Mouse (Mus musculus): Measurements from ENCODE around the gene Rgs7. TPM values are rescaled to one million over a fixed set of nuclear protein-coding genes. Genes with fewer than 3 reads are reported as not detected.

The Rgs7 gene
- total RNA-seq, 2 experiments from 2014 or later: 104 to 110 TPM

DNA sequence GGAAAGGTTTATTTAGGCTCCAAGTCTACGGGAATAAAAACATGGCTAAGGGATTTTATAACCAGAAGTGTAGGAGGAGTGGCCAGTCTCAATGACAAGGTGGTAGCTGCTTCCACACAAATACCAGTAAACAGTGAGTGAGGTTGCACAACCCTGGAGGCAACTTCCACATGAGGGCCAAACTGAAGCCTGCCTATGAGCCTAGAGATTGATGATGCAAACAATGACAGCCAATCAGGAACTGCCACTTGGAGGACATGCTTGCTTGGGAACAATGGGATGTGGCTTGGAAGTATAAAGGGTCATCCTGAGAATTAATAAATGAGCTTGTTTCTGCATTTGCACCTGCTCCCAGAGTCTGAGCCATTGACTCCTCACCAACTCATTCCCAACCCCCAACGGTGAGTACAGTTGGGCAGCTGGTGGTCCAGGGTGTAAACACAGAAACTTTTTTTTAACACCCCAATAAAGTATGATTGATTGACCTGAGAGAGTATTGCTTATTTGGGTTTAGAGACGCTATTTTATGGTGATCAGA, 162.3 kb downstream of the Rgs7 start:
- intact Hi-C loops (cut with DNase I): no loop called here
- no peak for DNase-seq (ENCODE audit: extremely low spot score in 1 of 2, low spot score in 2 of 2)

DNA sequence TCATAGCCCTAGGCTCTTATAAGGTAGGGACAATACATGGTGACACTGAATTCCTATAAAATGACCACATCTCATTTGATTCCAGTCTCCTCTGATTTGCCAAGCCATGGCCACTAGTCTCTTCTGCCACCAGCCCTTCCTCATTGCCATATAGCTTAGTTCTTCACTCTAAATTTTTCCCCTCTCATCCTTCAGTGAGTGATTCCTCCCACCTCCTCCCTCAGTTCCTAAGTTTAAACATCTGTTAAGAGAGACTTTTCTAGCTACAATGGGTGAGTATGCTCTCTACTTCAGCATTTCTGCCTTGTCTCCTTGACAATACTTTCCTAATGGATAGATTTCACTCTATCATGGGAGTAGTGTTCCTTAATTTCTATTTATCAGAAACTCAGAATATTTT, 169.5 kb downstream of the Rgs7 start:
- intact Hi-C loops (cut with DNase I): no loop called here
- no peak for DNase-seq (ENCODE audit: extremely low spot score in 1 of 2, low spot score in 2 of 2)

DNA sequence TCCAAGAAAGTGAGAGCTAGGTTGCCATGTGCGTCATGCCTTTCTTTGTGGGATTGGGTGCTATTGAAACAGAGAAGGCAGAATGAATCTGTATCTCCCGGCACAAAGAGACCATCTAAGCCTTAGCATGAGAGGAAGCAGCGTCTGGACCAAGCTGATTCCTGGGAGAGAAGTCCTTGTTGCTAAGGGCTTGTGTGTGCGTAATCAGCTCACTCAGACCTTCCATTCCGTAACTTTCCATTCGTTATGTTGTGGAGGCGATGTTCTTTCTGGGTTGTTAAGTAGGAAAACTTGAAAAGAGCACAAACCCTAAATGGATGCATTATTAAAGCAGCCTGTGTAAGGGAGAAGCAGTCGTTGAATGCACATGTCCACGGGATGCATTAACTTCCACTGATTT, 173.1 kb downstream of the Rgs7 start:
- intact Hi-C loops (cut with DNase I): no loop called here
- DNase-seq (ENCODE audit: extremely low spot score in 1 of 2, low spot score in 2 of 2): no peak

DNA sequence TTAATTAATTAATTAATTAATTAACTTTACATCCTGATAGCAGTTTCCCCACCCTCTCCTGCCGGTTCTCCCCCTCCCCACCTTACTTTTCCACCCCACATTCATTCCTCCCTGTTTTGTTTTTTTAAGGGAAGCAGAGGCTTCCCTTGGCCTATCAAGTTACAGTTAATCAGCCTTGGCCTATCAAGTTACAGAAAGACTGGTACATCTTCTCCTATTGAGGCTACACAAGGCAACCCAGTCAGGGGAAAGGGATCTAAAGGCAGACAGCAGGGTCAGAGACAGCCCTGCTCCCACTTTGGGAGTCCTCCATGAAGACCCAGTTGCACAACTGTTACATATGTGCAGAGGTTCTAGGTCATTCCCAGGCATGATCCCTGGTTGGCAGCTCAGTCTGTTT, 175.0 kb downstream of the Rgs7 start:
- no peak for DNase-seq (ENCODE audit: extremely low spot score in 1 of 2, low spot score in 2 of 2)
- intact Hi-C loops (cut with DNase I): no loop called here

DNA sequence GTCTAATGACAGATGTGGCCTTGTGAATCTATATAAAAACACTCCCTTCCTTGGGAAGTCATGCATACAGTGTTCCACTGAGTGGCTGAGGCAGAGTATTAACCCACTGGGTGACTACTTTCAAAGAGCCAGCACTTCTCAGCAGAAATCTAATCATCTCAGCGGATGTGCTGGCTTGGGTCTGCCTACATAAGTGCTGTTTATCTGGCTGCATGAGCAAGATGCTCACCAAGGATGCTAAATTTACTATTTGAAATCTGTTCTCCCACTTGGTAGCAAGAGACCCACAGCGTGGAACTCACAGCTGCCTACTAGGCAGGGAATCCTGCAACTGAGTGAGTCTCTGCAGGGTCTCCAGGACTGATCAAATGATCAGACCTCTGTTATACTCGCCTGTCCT, 184.7 kb downstream of the Rgs7 start:
- intact Hi-C loops (cut with DNase I): no loop called here
- peak in 1 of 2 experiments; percentile 47 for DNase-seq (ENCODE audit: extremely low spot score in 1 of 2, low spot score in 2 of 2)

DNA sequence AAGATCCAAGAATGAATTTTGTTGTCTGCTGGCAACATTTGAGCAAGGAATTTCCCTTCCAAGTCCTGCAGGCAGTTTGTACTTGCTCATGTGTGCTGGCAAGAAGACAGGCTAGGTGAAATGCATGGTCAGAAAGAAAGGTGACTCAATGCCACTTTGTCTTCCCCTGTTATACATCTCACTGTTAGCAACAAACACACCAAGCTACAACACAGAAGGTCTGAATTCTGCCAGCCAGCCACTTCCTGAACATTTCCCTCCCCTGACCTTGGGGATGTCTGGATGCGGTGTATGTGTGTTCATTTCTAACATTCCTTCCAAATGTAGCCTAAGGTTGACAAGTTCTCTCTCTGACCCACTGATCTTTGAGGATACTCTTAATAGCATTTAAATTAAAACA, 191.4 kb downstream of the Rgs7 start:
- intact Hi-C loops (cut with DNase I): no loop called here
- no peak for DNase-seq (ENCODE audit: extremely low spot score in 1 of 2, low spot score in 2 of 2)

DNA sequence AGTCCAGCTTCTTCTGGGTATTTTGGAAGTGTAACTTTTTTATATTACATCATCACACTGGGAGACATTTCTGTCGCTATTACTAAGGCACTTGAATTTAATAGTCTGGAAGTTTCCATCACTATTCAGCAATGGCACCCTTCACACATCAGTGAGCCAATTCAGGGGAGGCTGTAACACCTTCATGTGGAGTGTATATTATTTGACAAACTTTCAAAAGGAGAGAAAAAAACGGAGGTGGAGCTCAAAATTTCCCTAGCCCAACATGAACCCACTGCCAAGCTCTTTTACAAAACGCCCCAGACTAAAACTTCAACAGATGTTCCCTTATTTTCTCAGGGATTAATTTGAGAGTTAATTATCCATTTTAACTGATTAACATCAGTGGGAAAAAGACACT, 191.9 kb downstream of the Rgs7 start:
- no peak for DNase-seq (ENCODE audit: extremely low spot score in 1 of 2, low spot score in 2 of 2)
- intact Hi-C loops (cut with DNase I): no loop called here

DNA sequence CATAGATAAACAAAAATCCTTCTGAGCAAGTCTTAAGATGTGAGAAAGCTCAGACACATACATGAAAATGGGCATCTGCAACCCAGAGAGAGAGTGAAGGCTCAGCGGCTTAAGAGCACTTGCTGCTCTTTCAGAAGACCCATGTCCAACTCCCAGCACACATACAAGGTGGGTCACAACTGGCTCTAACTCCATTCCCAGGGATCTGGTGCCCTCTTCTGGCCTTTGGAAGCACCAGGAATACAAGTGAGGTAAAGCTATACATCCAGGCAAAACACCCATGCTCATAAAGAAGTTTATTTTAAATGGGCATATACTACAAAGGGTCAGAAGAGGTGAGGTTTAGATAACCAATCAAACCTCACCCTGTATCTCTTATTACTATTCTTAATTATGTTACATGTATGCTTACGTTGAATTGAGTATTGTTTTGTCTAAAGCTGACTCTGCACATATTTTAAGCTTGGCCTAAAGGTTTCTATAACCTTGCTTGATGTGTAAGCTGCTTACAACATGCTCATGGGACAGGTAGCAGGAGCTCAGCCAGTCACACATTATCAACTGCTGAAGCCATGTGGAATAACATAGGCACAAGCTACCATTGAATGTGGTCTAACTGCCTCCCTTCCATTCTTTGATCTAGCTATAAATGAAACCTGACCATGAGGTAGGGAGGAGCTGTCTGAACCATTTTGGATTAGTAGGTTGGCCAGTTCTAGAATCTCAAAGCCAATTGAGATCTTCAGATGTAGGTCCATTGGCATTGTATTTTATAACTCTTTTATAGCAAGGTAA, 192.5 kb downstream of the Rgs7 start:
- intact Hi-C loops (cut with DNase I): no loop called here
- no peak for DNase-seq (ENCODE audit: extremely low spot score in 1 of 2, low spot score in 2 of 2)

DNA sequence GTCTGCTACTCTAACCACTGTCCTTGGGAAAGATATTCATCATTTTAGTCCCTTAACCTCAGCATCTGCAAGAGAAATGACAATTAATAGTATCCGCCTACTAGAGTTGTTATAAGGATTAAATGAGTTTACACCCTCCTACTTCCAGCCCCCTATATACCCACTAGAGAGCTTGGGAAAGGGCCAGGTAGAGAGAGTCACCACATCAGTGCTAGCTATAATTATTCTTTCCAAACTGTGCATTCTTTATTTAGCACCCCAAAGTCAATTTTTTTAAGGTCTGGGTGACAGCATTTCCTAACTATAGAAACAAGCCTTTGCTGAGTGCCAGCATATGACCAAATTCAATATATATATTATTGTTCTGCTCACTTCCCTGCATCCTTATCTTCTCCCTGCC, 195.4 kb downstream of the Rgs7 start:
- intact Hi-C loops (cut with DNase I): no loop called here
- peak in 1 of 2 experiments; percentile 37 for DNase-seq (ENCODE audit: extremely low spot score in 1 of 2, low spot score in 2 of 2)

DNA sequence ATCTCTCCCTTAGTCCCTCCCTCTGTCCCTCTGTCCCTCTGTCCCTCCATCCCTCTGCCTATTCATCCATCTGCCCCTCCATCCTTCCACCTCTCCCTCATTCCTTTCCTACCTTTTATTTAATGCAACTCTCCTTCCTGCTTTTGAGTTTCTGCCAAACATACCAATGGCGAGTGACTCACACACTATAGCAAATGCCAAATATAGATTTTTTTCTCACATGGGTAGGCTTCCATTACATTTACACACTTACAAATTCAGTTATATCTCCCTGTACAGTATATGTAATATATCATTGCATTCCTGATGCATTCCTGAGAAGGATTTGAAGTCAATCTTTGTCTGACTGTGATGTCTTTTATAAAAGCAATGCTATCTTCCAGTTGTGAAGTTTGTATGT, 202.2 kb downstream of the Rgs7 start:
- intact Hi-C loops (cut with DNase I): no loop called here

DNA sequence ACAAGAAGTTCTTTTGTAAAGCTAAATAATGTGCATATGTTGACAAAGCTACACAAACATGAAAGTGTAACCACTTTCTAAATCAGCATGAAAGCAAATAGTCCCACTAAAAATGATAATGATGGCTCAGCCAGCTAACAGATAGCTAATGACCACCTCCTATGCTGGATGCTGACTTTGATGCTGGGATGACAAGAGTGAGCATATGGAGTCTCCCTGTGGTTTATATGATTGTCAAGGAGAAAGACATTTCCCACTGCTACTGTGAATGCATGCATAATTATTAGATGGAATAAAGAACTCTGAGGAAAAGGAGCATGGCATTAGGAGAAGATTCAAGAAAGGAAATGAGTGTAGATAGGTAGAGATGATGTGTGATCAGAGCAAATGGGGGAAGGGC, 230.0 kb downstream of the Rgs7 start:
- no peak for DNase-seq (ENCODE audit: extremely low spot score in 1 of 2, low spot score in 2 of 2)
- intact Hi-C loops (cut with DNase I): no loop called here

More for the DNA sequence above, 202.2 kb downstream of the Rgs7 start:
- no peak for DNase-seq (ENCODE audit: extremely low spot score in 1 of 2, low spot score in 2 of 2)

DNA sequence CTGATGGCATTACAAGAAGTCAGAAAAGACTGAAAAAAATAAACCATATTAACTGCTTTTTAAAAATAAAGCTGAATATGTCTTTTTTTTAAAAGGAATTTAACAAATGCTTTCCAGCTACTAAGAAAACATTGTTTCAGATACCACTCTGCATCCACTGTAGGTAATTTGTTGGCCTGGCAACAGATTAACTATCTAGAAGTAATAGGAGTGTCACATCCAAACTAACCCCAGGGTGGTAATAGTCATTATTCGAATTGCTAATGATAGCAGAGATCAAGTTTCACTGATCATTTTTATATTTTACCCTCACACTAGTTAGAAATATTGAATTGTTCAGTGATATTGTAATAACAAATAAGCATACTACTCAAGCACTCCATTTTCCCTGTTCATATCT, 232.9 kb downstream of the Rgs7 start:
- intact Hi-C loops (cut with DNase I): no loop called here
- DNase-seq (ENCODE audit: extremely low spot score in 1 of 2, low spot score in 2 of 2): no peak

DNA sequence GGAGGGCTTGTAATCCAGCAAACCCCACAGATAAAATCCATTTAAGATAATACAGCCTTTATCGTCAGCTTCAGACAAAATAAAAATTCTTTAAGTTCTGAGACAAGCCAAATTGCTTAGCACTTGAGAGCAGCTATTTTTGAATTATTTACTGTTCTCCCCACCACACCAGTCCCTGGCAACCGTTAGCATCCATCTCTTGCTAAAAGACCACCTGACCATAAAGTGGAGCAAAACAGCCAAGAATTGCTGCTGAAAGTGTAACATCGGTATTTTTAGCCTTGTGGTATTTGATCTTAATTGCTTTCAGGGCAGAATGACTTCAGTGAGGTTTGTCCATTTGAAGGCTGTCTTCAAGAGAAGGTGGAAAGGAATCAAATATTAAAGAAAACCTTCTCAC, 237.1 kb downstream of the Rgs7 start:
- DNase-seq (ENCODE audit: extremely low spot score in 1 of 2, low spot score in 2 of 2): no peak
- intact Hi-C loops (cut with DNase I): no loop called here

DNA sequence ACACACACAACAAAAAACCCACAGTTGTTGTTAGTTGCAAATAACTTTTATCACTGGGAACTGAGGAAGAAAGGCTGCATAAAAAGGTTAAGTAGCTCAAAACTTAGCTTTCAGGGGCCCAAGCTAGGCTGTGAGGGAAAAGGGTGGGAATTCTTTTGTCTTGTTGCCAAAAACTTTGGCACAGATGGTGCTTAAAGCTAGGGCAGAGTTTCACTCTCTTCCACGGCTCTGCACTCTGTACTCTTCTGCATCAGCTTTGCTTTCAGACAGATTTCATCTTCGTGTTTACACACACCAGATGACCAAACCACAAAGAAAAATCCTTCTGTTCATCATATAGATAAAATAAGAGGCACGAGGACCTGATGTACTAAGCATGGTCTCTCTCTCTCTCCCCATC, 237.6 kb downstream of the Rgs7 start:
- DNase-seq (ENCODE audit: extremely low spot score in 1 of 2, low spot score in 2 of 2): no peak
- intact Hi-C loops (cut with DNase I): no loop called here

DNA sequence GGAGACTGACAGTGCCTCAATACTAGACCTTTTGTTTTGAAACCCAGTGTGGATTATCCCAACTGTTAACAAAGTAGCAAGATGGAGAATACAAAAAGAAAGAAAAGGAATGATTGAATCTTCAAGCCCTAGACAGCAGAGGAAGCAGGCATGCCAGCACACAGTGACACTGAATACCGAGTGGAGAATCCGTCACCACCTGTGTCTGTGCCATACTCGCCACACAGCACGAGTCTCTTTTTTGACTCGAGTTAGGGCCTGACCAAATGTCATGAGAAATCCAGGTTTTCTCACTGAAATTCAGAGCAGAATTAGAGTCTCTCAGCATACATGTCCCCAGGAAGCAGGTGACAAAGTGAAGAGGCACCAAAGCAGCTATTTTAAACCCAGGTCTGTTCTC, 250.2 kb downstream of the Rgs7 start:
- intact Hi-C loops (cut with DNase I): no loop called here
- no peak for DNase-seq (ENCODE audit: extremely low spot score in 1 of 2, low spot score in 2 of 2)

DNA sequence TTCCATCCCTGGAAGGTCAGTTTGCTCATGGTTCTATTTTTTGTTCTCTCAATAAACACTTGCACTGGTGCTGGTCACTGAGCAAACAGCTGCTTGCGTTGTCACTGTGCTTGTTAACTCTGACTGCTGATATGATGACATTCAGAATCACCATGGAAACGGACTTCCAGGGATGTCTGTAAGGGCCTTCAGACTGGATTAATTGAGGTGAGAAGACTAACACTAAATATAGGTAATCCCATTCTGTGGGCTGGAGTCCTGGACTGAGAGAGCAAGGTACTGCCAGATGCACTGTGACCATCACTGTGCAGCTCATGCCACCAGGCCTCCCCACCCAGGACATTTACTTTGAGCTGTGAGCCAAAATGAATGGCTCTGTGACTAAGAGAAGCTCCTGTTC, 252.2 kb downstream of the Rgs7 start:
- DNase-seq (ENCODE audit: extremely low spot score in 1 of 2, low spot score in 2 of 2): no peak

DNA sequence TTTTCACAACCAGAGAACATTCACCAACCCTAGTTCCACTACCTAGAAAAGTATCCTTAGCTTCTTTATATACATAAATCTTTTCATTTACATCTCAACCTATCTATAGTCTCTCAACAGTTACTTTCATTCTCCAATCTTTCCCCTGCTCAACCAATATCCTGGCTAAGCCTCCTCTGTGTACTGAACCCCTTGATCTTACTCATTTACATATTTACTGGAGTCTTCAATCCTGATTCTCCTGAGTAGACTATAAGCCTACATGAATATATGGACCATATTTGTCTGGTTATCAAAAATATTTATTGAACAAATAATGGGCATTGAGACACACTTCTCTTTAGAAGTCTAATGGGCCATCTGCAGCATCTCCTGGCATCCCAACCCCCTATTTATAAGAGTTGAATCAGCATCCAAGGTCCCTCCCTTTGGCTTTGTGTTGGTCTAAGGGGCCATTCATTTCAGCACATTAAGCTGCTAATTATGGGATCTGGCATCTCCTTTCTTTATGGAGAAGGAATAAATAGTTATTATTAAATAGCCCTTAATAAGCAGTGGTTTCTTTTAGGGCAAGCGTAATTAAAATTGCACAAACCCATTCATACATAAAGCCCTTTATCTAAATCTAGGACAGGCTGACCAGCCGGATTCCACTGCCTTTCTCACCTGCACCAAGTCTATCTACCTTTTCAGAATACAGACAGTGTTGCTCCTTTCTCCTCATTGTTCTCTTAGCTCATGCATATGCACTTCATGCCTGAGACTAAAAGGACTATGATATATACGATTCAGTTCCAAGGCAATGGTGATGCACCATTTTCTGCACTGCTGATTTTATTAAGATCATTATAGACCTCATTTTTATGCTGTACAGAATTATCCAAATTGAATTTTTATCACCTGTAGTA, 270.5 kb downstream of the Rgs7 start:
- DNase-seq (ENCODE audit: extremely low spot score in 1 of 2, low spot score in 2 of 2): no peak
- intact Hi-C loops (cut with DNase I): no loop called here

More for the DNA sequence above, 252.2 kb downstream of the Rgs7 start:
- intact Hi-C loops (cut with DNase I): no loop called here

DNA sequence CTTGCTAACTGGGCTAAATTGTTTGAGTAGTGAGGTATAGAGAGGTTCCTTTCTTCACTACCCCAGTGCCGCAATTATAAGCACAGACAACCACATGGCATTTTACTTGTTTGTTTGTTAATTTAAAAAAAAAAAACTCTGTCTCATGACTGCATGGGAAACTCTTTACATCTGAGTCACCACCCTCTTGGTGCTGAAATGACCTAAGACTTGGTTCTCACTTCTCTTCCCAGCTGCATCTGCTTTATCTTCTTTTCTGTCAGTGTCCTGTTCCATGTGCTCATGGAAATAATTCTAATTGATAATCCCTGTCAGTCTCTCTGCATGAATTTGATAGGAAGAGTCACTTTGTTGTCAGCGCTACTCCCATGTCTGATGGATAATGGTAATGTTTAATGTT, 272.7 kb downstream of the Rgs7 start:
- DNase-seq (ENCODE audit: extremely low spot score in 1 of 2, low spot score in 2 of 2): no peak
- intact Hi-C loops (cut with DNase I): no loop called here

DNA sequence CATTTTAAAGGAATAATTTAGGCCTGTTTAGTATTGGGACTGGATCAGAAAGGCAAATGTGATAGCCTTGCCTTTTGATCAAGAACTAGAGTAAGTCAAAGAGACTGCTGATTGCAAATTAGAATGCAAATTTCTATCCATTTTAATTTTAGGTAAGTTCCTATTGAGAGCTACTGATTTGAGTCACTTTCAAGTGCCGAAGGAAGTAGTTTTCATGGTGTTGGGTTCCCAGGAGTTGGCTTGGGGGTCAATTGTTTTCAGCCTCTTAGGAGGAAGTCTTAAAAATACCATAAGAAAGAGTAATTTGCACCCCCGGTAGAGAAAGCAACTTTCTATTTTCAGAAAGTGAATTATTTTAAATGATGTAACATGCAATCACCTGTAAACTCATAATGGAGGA, 285.3 kb downstream of the Rgs7 start:
- intact Hi-C loops (cut with DNase I): no loop called here
- no peak for DNase-seq (ENCODE audit: extremely low spot score in 1 of 2, low spot score in 2 of 2)

DNA sequence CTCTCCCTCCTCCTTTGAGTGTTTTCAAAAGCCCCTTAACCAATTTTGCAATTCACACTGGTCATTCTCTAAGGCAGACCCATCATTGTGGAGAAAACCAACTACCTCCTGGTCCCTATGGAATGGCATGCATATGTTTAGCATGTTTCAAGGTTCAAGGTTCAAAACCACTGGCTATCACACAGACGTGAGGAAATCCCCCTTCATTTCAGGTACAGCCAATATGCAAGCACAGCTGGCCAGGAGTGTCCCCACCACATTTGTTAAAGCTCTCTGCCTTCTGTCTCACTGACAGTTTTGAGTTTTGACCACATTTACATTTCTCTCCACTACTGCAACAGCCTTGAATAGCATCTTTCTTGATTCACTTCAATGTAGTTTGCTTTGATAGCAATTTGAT, 286.7 kb downstream of the Rgs7 start:
- no peak for DNase-seq (ENCODE audit: extremely low spot score in 1 of 2, low spot score in 2 of 2)
- intact Hi-C loops (cut with DNase I): no loop called here

Data from left cerebral cortex, postnatal 10 days (tissue).